Mouse (Mus musculus): ENCODE data around the gene Mknk2. TPM values are rescaled to one million over a fixed set of nuclear protein-coding genes. Genes with fewer than 3 reads are reported as not detected.

The Mknk2 gene
- total and polyA plus RNA-seq, 3 experiments: 47.4 to 184 (median 87.1) TPM

GRCm38 (mm10) chr10:80666837-80667412, 11.0 kb downstream of the Mknk2 start (continued):
- no peak for TF ChIP-seq MAZ (IDR thresholded peaks at IDR 0.05; ENCODE audit: low read depth, low read length)
- no peak for TF ChIP-seq MAFK (IDR thresholded peaks at IDR 0.05; ENCODE audit: borderline replicate concordance, low read depth, low read length)

GRCm38 (mm10) chr10:80665981-80666733, 11.8 kb downstream of the Mknk2 start:
- DNase-seq (ENCODE audit: low read depth, low spot score): no peak
- Histone ChIP-seq H3K9me3 (replicated peaks; ENCODE audit: insufficient read depth, low read length) (no peaks in the 10 kb centered on the region), H3K27me3 (ENCODE audit: control insufficient read depth in 1 of 2, insufficient read depth in 2 of 2, low read length in 2 of 2) (no peaks in the 10 kb centered on the region), H3K9ac (ENCODE audit: control insufficient read depth, low read depth, low read length, poor library complexity, severe bottlenecking) (no peak overlapping the region), H3K27ac (ENCODE audit: control insufficient read depth, low read depth, low read length) (no peak overlapping the region), H3K4me3 (ENCODE audit: control insufficient read depth in 1 of 2, insufficient read depth in 1 of 2, low read depth in 2 of 2, low read length in 2 of 2) (no peak overlapping the region), H3K4me1 (ENCODE audit: control insufficient read depth in 1 of 2, insufficient read depth in 2 of 2, low read length in 2 of 2) (peaks cover 5 to 24% of the 10 kb centered on the region in 2 experiments), H3K79me2 (ENCODE audit: control insufficient read depth, insufficient read depth, low read length, poor library complexity) (no peaks in the 10 kb centered on the region; the same call in 1 of the 2 replicates), H3K36me3 (ENCODE audit: control insufficient read depth in 1 of 2, insufficient read depth in 2 of 2, low read length in 2 of 2) (peaks cover 2 to 14% of the 10 kb centered on the region in 2 experiments)
- TF ChIP-seq KAT2A (conservative IDR thresholded peaks at IDR 0.05; ENCODE audit: low read depth, low read length): no peak
- no peak for TF ChIP-seq BHLHE40 (IDR thresholded peaks at IDR 0.05; ENCODE audit: borderline replicate concordance, low read depth, low read length)
- no peak for TF ChIP-seq TAL1 (IDR thresholded peaks at IDR 0.05; ENCODE audit: low read length)
- no peak for TF ChIP-seq RCOR1 (IDR thresholded peaks at IDR 0.05; ENCODE audit: low read depth, low read length)
- TF ChIP-seq RAD21 (IDR thresholded peaks at IDR 0.05; ENCODE audit: low read depth, low read length): no peak
- no peak for TF ChIP-seq MXI1 (IDR thresholded peaks at IDR 0.05; ENCODE audit: low read depth, low read length)
- TF ChIP-seq CHD2 (IDR thresholded peaks at IDR 0.05; ENCODE audit: low read length): no peak
- no peak for TF ChIP-seq SMC3 (IDR thresholded peaks at IDR 0.05; ENCODE audit: low read depth, low read length)

GRCm38 (mm10) chr10:80665459-80665858, 12.5 kb downstream of the Mknk2 start:
- H3K36me3 ChIP-seq (ENCODE audit: control insufficient read depth in 1 of 2, insufficient read depth in 2 of 2, low read length in 2 of 2): peaks cover 2 to 14% of the 10 kb centered on the region in 2 experiments
- DNase-seq (ENCODE audit: low read depth, low spot score): no peak

More at GRCm38 (mm10) chr10:80665459-80665858, 12.5 kb downstream of the Mknk2 start:
- no peak for TF ChIP-seq ZC3H11A (IDR thresholded peaks at IDR 0.05; ENCODE audit: low read depth, low read length)
- no peak for TF ChIP-seq MYB (IDR thresholded peaks at IDR 0.05; ENCODE audit: low read depth, low read length)
- no peak for TF ChIP-seq MXI1 (IDR thresholded peaks at IDR 0.05; ENCODE audit: low read depth, low read length)
- TF ChIP-seq POLR2A (IDR thresholded peaks at IDR 0.05; ENCODE audit: control insufficient read depth in 1 of 2, insufficient read depth in 1 of 2, low read depth in 1 of 2, low read length in 2 of 2, poor library complexity in 1 of 2): peak in 1 of 2 experiments; percentile 19; a peak in 1 of 4 replicates
- no peak for TF ChIP-seq USF2 (IDR thresholded peaks at IDR 0.05; ENCODE audit: borderline replicate concordance in 1 of 2, insufficient read depth in 1 of 2, low read depth in 1 of 2, low read length in 2 of 2)
- no peak for TF ChIP-seq UBTF (IDR thresholded peaks at IDR 0.05; ENCODE audit: borderline replicate concordance, insufficient read depth, low read depth, low read length)
- no peak for TF ChIP-seq GATA1 (IDR thresholded peaks at IDR 0.05; ENCODE audit: low read depth, low read length)
- TF ChIP-seq RCOR1 (IDR thresholded peaks at IDR 0.05; ENCODE audit: low read depth, low read length): no peak
- peaks cover 5 to 24% of the 10 kb centered on the region in 2 experiments for H3K4me1 ChIP-seq (ENCODE audit: control insufficient read depth in 1 of 2, insufficient read depth in 2 of 2, low read length in 2 of 2)
- H3K4me3 ChIP-seq (ENCODE audit: control insufficient read depth in 1 of 2, insufficient read depth in 1 of 2, low read depth in 2 of 2, low read length in 2 of 2): no peak overlapping the region
- no peaks in the 10 kb centered on the region for H3K9me3 ChIP-seq (replicated peaks; ENCODE audit: insufficient read depth, low read length)
- no peaks in the 10 kb centered on the region; the same call in 1 of the 2 replicates for H3K79me2 ChIP-seq (ENCODE audit: control insufficient read depth, insufficient read depth, low read length, poor library complexity)
- H3K27ac ChIP-seq (ENCODE audit: control insufficient read depth, low read depth, low read length): no peak overlapping the region
- H3K9ac ChIP-seq (ENCODE audit: control insufficient read depth, low read depth, low read length, poor library complexity, severe bottlenecking): no peak overlapping the region
- no peaks in the 10 kb centered on the region for H3K27me3 ChIP-seq (ENCODE audit: control insufficient read depth in 1 of 2, insufficient read depth in 2 of 2, low read length in 2 of 2)

Data from MEL (cell line).